Mouse (Mus musculus) kidney, adult 2 months (tissue): ENCODE results near the gene Lyl1.

Experiments
- CTCF ChIP-seq: fragments of 200-500 bp; conservative IDR thresholded peaks from 2 replicates; pipeline ENCODE4 v1.5.1; 2011; ENCODE audit warnings: low read depth, mild to moderate bottlenecking, control low read depth, low read length, moderate library complexity, mixed read lengths; ENCODE audit not compliant: insufficient read depth, insufficient read length
- POLR2A ChIP-seq: fragments of 200-500 bp; IDR thresholded peaks from one replicate; pipeline ENCODE4 v1.6.1; 2011; ENCODE audit warnings: low read depth, low read length, control low read depth

DNA sequence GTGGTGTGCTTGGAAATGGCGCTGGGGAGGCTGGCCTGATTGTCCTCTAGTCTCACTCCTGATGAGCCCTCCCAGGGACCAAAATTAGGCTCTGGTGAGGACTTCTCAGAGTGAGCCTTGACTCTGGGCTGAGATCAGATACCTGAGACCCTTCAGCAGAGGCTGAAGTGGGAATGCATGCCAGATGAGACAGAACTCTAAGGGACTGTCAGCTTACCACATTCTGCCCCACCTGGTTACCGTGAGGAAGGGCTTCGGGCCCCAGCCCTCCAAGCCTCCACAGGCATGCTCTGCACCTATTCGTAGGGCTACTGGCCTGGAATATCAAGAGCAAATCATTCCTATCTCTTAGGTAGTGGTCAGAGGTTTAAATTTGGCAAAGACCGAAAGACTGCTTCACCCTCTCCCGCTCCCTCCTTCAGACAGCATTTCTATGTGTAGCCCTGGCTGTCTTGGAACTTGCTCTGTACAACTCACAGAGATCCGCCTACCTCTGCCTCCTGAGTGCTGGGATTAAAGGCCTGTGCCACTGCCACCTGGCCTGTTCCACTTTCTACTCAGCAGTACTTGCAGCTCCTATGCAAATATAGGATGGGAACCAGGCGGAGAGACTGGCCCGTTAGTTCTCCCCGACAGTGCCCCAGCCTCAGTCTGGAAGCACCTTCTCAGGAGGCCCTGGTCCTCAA is 37.6 kb downstream of the Lyl1 start:
- TF ChIP-seq CTCF (no peak), POLR2A (no peak)
